Mouse (Mus musculus) central nervous system, embryonic 18 days (tissue): ENCODE measurements around the gene Clec4n. TPM values are rescaled to one million over a fixed set of nuclear protein-coding genes. Genes with fewer than 3 reads are reported as not detected.

Source experiments
- polyA plus RNA-seq: library from polyadenylated mRNA; depleted of rRNA; stranded (reverse); fragments of >200 nt; gene quantifications from 2 replicates; pipeline ENCODE4 v1.2.3, GENCODE M21; 2012; rRNA removed

Clec4n gene
- 0.29 and 0.48 TPM in 2 replicates for polyA plus RNA-seq

DNA sequence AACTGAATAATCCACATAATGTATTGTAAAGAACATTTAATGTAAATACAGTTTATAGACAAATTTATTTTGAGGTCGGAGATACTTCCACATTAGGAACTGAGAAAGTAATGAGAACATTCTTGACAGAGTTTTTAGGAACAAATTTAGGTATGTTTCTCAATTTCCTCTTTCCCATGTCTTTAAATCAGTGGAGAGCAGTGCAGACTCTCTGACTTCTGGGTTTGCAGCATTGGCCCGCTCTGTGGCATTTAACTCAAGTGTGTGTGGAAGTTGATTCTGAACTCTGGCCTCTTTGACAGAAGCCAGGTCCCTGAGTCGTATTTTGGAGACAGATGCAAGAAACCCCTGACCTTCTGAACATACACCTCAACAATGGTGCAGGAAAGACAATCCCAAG lies at the start of gene Clec4n:
Clec4n (plus strand) TSS at position 200 of the 400 bp plus-strand sequence.

DNA sequence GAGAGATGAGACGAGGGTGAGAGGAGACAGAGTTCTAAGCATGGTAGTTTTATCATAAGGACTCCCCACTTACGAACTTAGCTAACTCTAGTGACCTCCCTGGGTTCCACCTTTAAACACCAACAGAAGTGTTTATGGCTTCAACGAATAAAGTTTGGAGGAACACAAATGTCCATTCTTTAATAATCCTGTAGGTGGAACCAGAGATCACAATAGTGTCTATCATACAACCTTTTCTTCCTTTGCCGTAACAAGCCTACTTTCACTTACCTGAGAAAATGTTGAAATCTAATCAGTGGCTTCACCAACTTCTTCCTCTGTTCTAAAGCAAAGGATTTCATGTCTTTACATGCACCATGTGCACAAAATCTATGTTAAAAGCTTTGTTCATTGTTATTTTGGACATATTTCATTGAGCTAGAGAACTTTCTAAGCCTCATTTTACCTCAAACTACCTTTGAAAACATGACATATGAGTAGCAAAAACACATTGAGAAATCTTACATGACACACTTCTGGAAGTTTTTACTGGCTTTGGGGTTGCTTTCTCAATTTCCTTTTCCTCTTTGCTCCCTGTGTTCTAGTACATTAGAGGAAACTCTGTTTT lies 32.0 kb downstream of the Clec4n start, which contains the start of gene Clec4d:
Clec4d (plus strand) TSS at position 557 of the 607 bp plus-strand sequence.

GRCm38 (mm10) chr6:123289753-123290152 lies 60.1 kb downstream of the Clec4n start, which contains the start of gene Clec4e:
TSS of gene Clec4e (minus strand) at chr6:123289870.

Other genes with a start within 250 kb of the Clec4n start
- not detected in 2 replicates for gene Clec4a4, start 239.5 kb upstream of the Clec4n start, polyA plus RNA-seq
- gene Clec4b1, start 179.9 kb upstream of the Clec4n start, polyA plus RNA-seq, result not detected in 2 replicates
- gene Clec4a2, start 123.4 kb upstream of the Clec4n start, polyA plus RNA-seq, result 0.66 and 0.95 TPM in 2 replicates
- gene Clec4b2, start 57.0 kb upstream of the Clec4n start, polyA plus RNA-seq, result not detected in 2 replicates
- gene Clec4d, start 32.3 kb downstream of the Clec4n start, polyA plus RNA-seq, result 0.12 and 0.17 TPM in 2 replicates
- gene Clec4e, start 60.0 kb downstream of the Clec4n start, polyA plus RNA-seq, result 0.08 TPM in 1 of 2 replicates, not detected in the other
- gene Vmn2r19, start 78.5 kb downstream of the Clec4n start, polyA plus RNA-seq, result not detected in 2 replicates
- not detected in 2 replicates for gene Vmn2r20, start 188.3 kb downstream of the Clec4n start, polyA plus RNA-seq